Mouse (Mus musculus): ENCODE results near the gene Armc9. TPM values are rescaled to one million over a fixed set of nuclear protein-coding genes. Genes with fewer than 3 reads are reported as not detected.

Gene Armc9
- polyA plus RNA-seq, 1 experiment from 2014 or later: 18.3 TPM

GRCm38 (mm10) chr1:86293868-86294267 is 139.3 kb downstream of the Armc9 start:
- WGBS: 91% methylated on average over 5 of the region's 5 CpGs
- H3K9ac ChIP-seq: no peak overlapping the region
- no peaks in the 10 kb centered on the region for H3K4me1 ChIP-seq
- no peak overlapping the region for H3K4me2 ChIP-seq
- ATAC-seq (ENCODE audit: insufficient read depth, low FRiP score, low read depth): no peak
- H3K27ac ChIP-seq: no peak overlapping the region
- no peaks in the 10 kb centered on the region for H3K9me3 ChIP-seq
- no peaks in the 10 kb centered on the region for H3K27me3 ChIP-seq (replicated peaks)
- no peak overlapping the region for H3K4me3 ChIP-seq (replicated peaks)
- no peaks in the 10 kb centered on the region for H3K36me3 ChIP-seq

DNA sequence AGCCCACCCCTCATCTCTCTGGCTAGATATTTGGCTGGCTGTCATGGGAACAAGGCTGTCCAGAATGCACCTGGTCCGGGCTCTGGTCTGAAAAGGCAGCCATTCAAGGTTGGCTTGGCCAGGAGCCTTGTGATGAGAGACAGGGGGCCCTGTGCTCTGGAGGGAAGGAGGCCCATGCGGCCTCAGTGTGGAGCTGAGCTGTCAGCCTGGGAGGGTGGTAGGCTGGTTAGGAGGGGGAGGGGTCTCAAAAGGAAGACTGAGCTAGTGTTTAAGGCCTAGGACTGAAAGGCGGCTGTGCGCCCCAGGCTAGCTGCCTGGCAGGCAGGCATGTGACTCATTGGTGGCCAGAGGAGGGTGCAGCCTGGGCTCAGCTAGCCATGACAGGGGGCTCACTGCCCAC is 139.9 kb downstream of the Armc9 start:
- no peaks in the 10 kb centered on the region for H3K36me3 ChIP-seq
- ATAC-seq (ENCODE audit: insufficient read depth, low FRiP score, low read depth): no peak
- no peaks in the 10 kb centered on the region for H3K4me1 ChIP-seq
- no peak overlapping the region for H3K4me2 ChIP-seq
- no peak overlapping the region for H3K27ac ChIP-seq
- 51% methylated on average over 4 of the region's 4 CpGs for WGBS
- no peaks in the 10 kb centered on the region for H3K9me3 ChIP-seq
- no peak overlapping the region for H3K9ac ChIP-seq
- H3K27me3 ChIP-seq (replicated peaks): no peaks in the 10 kb centered on the region
- H3K4me3 ChIP-seq (replicated peaks): no peak overlapping the region

DNA sequence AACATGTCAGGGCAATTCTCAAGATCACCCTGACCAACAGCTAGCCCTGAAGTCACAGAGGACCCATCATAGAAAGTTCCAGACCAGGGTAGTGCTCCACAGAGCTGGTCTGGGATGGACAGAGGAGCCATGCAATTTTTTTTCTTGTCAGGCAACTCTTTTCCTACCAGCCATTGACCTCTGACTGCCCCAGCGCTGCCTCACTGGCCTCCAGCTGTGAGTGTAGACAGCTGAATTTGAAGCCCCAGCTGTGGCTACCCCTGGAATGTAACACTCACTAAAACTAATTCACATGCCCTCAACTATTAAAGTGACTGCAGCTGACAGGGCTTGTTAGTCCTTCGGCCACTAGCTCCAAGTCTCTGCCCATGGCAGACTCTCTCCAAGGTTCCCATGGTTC is 145.5 kb downstream of the Armc9 start:
- H3K4me1 ChIP-seq: peaks cover 7% of the 10 kb centered on the region; the same call in 1 of the 2 replicates
- H3K9me3 ChIP-seq: no peaks in the 10 kb centered on the region
- no peak overlapping the region for H3K27ac ChIP-seq
- H3K36me3 ChIP-seq: no peaks in the 10 kb centered on the region
- H3K4me3 ChIP-seq (replicated peaks): no peak overlapping the region
- H3K4me2 ChIP-seq: no peak overlapping the region
- 52% methylated on average over 2 of the region's 2 CpGs for WGBS
- no peak overlapping the region for H3K9ac ChIP-seq
- peaks cover 20% of the 10 kb centered on the region for H3K27me3 ChIP-seq (replicated peaks)
- ATAC-seq (ENCODE audit: insufficient read depth, low FRiP score, low read depth): no peak

DNA sequence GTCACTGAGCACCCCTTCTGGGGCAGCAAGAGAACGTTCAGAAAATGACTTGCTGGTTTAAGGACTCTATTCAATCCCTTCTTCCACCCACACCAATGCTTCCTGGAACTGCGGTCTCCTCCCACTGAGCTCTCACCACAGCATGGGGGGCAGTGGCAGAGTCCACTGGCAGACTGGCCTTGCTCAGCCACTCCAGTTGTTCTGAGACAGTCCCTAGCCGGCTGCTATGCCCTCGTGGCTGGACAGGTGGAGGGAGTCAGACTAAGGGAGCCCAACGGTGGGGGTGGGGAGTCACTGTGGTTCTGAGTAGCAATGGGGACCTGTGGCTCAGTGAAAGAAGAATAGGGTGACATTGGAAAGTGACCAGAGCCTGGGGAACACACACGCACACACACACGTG is 146.2 kb downstream of the Armc9 start:
- Histone ChIP-seq H3K9me3 (no peaks in the 10 kb centered on the region), H3K4me1 (peaks cover 7% of the 10 kb centered on the region; the same call in 1 of the 2 replicates), H3K9ac (no peak overlapping the region), H3K27ac (no peak overlapping the region), H3K4me3 (replicated peaks) (no peak overlapping the region), H3K27me3 (replicated peaks) (peaks cover 22% of the 10 kb centered on the region), H3K36me3 (no peaks in the 10 kb centered on the region), H3K4me2 (no peak overlapping the region)
- WGBS: 51% methylated on average over 7 of the region's 7 CpGs
- no peak for ATAC-seq (ENCODE audit: insufficient read depth, low FRiP score, low read depth)

- H3K4me3 ChIP-seq (replicated peaks): no peak overlapping the region
- H3K9ac ChIP-seq: no peak overlapping the region
- no peaks in the 10 kb centered on the region for H3K36me3 ChIP-seq
- WGBS: 50% methylated on average over 6 of the region's 6 CpGs
- peaks cover 22% of the 10 kb centered on the region for H3K27me3 ChIP-seq (replicated peaks)
- peaks cover 7% of the 10 kb centered on the region; the same call in 1 of the 2 replicates for H3K4me1 ChIP-seq
- no peaks in the 10 kb centered on the region for H3K9me3 ChIP-seq
- no peak for ATAC-seq (ENCODE audit: insufficient read depth, low FRiP score, low read depth)
- no peak overlapping the region for H3K27ac ChIP-seq
- no peak overlapping the region for H3K4me2 ChIP-seq
These were observed 146.9 kb downstream of the Armc9 start for GRCm38 (mm10) chr1:86301221-86302091.

DNA sequence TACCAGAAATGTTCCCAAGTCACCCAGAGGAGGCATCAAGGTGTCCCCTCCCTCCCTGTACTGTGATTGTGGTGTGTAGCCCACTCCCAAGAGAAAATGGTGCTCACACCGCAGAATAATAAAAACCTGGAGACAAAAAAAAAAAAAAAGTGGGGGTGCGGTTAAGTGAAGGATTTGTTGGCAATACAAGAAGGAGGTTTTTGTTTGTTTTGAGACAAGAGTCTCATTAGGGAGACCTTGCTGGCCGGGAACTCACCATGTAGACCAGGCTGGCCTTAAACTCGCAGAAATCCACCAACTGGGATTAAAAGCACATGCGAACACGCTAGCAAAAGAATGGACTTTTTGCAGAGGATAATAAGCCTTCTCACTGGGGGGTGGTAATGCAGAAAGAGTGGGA is 148.0 kb downstream of the Armc9 start, which contains the start of gene B3gnt7:
Gene B3gnt7 (plus strand): TSS at position 301 of the 400 bp plus-strand sequence.
- Histone ChIP-seq H3K4me2 (peak within 1 kb of the TSS; percentile 98), H3K9ac (peak within 1 kb of the TSS; percentile 68), H3K27ac (no peak within 1 kb of the TSS), H3K27me3 (replicated peaks) (peaks cover 22% of the 10 kb centered on the region), H3K4me3 (replicated peaks) (peak within 1 kb of the TSS; percentile 64), H3K9me3 (no peaks in the 10 kb centered on the region), H3K36me3 (no peaks in the 10 kb centered on the region), H3K4me1 (peaks cover 7% of the 10 kb centered on the region; the same call in 1 of the 2 replicates)
- no peak for ATAC-seq (ENCODE audit: insufficient read depth, low FRiP score, low read depth)
- 38% methylated on average over 6 of the region's 6 CpGs for WGBS

- WGBS: under 1% methylated on average over 64 of the region's 65 CpGs
- H3K27me3 ChIP-seq (replicated peaks): peaks cover 22% of the 10 kb centered on the region
- no peaks in the 10 kb centered on the region for H3K36me3 ChIP-seq
- H3K4me1 ChIP-seq: peaks cover 7% of the 10 kb centered on the region; the same call in 1 of the 2 replicates
- H3K9me3 ChIP-seq: no peaks in the 10 kb centered on the region
- H3K27ac ChIP-seq: no peak overlapping the region
- H3K9ac ChIP-seq: peak overlapping the region; percentile 68
- peak overlapping the region; percentile 64 for H3K4me3 ChIP-seq (replicated peaks)
- peak; percentile 83 for ATAC-seq (ENCODE audit: insufficient read depth, low FRiP score, low read depth)
- peak overlapping the region; percentile 98 for H3K4me2 ChIP-seq
These were observed 148.7 kb downstream of the Armc9 start for GRCm38 (mm10) chr1:86303063-86303872.

DNA sequence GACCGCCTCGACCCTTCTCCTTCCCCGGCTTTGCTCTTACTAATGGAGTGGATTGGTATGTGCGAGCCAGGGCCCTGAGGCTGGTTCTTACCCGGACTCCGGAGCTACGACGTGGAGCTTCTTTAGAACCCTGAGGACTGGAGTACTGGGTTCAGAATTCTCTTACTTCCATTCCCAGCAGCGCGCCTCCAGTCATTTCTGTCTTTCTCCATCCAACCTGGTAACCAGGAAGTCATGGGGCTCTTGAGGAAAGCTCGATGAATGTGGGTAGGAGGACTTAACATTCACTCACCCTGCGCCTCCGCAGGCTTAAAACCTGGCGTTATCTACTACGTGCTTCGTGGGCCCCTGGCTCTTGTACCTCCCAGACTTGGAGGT is 149.3 kb downstream of the Armc9 start:
- no peak for ATAC-seq (ENCODE audit: insufficient read depth, low FRiP score, low read depth)
- WGBS: 3% methylated on average over 16 of the region's 16 CpGs
- no peak overlapping the region for H3K27ac ChIP-seq

DNA sequence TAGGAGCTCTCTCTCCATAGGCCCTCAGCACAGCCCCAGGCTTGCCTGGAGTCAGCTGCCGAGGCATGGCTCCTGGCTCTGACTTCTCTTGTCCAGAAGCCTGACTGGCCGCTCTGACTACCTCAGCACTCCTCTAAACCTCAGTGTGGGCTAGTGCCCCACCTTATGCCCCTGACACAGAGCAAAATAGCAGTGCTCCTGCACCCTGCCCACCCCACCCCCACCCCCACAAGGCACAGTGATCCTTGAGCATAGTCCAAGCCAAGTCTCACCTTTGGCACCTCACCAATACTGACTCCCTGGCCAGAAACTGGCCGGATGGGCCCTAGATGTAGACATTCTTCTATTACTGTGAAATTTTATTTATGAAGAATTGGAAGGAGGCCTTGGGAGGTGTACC is 152.1 kb downstream of the Armc9 start:
- no peaks in the 10 kb centered on the region for H3K36me3 ChIP-seq
- H3K4me3 ChIP-seq (replicated peaks): no peak overlapping the region
- no peak overlapping the region for H3K4me2 ChIP-seq
- ATAC-seq (ENCODE audit: insufficient read depth, low FRiP score, low read depth): no peak
- H3K27ac ChIP-seq: no peak overlapping the region
- no peak overlapping the region for H3K9ac ChIP-seq
- H3K27me3 ChIP-seq (replicated peaks): peaks cover 22% of the 10 kb centered on the region
- 90% methylated on average over 3 of the region's 3 CpGs for WGBS
- H3K4me1 ChIP-seq: peaks cover 7% of the 10 kb centered on the region; the same call in 1 of the 2 replicates
- no peaks in the 10 kb centered on the region for H3K9me3 ChIP-seq

More for the DNA sequence above, 149.3 kb downstream of the Armc9 start:
- peaks cover 22% of the 10 kb centered on the region for H3K27me3 ChIP-seq (replicated peaks)
- H3K9me3 ChIP-seq: no peaks in the 10 kb centered on the region
- peaks cover 7% of the 10 kb centered on the region; the same call in 1 of the 2 replicates for H3K4me1 ChIP-seq
- H3K9ac ChIP-seq: peak overlapping the region; percentile 68; the same call in 1 of the 2 replicates
- no peaks in the 10 kb centered on the region for H3K36me3 ChIP-seq
- H3K4me2 ChIP-seq: peak overlapping the region; percentile 98
- peak overlapping the region; percentile 64 for H3K4me3 ChIP-seq (replicated peaks)

DNA sequence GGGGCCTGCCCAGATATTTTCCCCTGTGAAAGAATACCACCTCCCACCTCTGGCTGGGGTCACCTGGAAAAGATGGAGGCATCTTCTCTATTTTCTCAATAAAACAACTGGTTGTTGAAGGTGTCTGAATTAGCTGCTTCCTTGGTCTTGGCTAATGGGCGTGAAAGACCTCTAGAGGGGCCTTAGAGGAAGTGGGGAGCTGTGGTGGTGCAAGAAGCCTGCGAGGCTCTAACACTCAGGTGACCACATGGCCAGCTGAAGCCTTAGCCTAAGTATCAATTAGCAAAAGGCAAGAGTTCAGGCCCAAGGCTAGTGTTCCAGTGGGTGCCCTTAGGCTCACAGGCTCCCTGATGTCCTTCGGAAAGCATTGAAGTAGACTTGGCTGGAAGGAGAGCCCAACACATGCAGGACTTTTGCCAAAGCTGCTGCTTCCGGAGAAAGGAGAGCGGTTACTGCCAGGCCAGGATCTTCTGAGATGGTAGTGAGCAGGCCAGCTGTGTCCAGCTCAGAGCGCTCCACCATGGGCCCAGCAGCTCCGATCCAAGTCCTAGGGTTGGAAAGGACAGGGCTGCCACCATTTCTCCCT is 152.7 kb downstream of the Armc9 start:
- ATAC-seq (ENCODE audit: insufficient read depth, low FRiP score, low read depth): no peak
- Histone ChIP-seq H3K9me3 (no peaks in the 10 kb centered on the region), H3K36me3 (no peaks in the 10 kb centered on the region), H3K9ac (no peak overlapping the region), H3K4me2 (no peak overlapping the region), H3K4me1 (peaks cover 7% of the 10 kb centered on the region; the same call in 1 of the 2 replicates), H3K27ac (no peak overlapping the region), H3K4me3 (replicated peaks) (no peak overlapping the region), H3K27me3 (replicated peaks) (peaks cover 22% of the 10 kb centered on the region)
- WGBS: 86% methylated on average over 7 of the region's 7 CpGs

DNA sequence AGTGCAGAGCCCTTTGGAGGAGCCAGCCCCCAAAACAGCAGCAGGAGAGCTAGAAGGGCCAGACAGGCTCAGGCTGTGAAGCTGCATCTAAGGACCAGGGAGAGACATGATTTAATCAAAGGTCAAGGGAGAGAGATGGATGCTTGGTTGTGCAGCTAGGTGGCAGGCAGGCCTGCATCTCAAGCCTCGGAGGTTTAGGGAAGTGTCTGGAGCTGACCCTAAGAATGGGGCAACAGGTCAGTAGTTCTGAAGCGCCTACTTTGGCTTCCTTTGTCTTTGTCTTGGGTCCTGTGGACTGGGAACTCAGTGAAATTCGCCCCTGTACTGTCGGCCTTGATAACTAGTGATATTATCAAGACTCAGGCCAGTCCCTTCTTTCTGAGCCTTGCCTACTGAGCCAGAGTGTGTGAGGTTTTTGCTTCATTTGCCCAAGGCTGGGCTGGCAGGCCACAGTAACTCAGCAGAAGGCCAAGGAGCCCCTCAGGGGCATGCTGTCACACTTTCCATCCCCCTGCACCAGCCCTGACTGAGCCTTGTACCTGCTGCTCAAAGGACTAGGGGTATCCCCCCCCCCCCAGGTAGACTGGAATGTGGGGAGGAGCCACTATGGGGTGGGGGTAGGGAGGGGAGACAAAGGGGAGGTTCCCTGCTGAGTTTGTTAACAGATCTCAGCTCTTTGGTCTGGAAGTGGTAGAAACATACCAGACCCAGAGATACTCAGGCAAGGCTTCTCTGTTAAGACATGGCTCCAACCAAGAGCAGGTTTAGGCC is 153.5 kb downstream of the Armc9 start:
- WGBS: 48% methylated on average over 4 of the region's 4 CpGs
- Histone ChIP-seq H3K36me3 (no peaks in the 10 kb centered on the region), H3K4me1 (peaks cover 3% of the 10 kb centered on the region; the same call in 1 of the 2 replicates), H3K27me3 (replicated peaks) (peaks cover 21% of the 10 kb centered on the region), H3K27ac (no peak overlapping the region), H3K4me3 (replicated peaks) (no peak overlapping the region), H3K9me3 (no peaks in the 10 kb centered on the region), H3K9ac (no peak overlapping the region), H3K4me2 (no peak overlapping the region)
- no peak for ATAC-seq (ENCODE audit: insufficient read depth, low FRiP score, low read depth)
